Mouse (Mus musculus): ENCODE measurements around the gene Dnmt3a.
A peak's percentile ranks its signal among the peaks of the same experiment; 100 is the strongest.

Dnmt3a gene

GRCm38 (mm10) chr12:3805852-3806251 is at the start of gene Dnmt3a:
Gene Dnmt3a, plus strand, starts transcription at chr12:3806007.
- DNase-seq (ENCODE audit: low spot score) = no peak

GRCm38 (mm10) chr12:3756216-3756615 is 49.6 kb upstream of the Dnmt3a start:
- DNase-seq (ENCODE audit: low spot score) = no peak

DNA sequence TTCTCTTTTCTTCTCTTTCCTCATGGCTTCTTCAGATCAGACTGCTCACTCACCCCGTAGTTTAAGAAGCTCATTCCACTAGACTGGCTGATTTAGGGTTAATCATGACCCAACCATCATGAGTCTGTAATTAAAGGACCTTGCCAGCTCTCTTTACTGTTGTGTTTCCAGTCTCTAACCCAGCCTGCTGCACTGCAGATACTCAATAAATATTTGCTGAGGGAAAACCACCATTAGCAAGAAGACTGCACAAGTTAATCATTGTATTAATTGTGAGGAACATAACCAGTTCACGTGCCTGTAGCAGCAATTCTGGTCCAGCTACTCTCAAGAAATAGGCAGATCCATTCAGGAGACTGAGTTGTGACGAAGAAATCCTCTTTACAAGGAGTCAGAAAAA is 47.7 kb upstream of the Dnmt3a start:
- no peak for DNase-seq (ENCODE audit: low spot score)

DNA sequence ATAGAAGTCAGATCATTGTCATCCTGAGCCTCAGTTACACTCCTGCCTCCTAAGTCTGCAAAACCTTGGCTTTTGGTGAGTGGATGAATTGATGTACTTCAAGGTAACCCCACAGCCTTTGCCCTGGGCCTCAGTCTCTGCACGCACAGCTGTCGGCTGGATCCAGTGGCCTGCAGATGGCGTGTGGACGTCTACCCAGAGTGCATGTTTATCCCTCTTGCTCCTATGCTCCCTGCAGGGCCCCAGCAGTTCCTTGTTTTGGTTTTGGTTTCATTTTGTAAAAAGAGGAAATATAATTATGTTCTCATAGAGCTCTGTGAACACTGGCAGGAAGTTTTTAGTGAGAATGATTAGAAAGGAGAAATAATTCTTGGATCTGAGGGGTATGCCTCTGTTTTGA is 46.4 kb upstream of the Dnmt3a start:
- DNase-seq (ENCODE audit: low spot score) = no peak

- no peak for DNase-seq (ENCODE audit: low spot score)
These were observed 44.8 kb upstream of the Dnmt3a start for GRCm38 (mm10) chr12:3760876-3761590.

- no peak for DNase-seq (ENCODE audit: low spot score)
These were observed 44.1 kb upstream of the Dnmt3a start for GRCm38 (mm10) chr12:3761591-3762295.

- DNase-seq (ENCODE audit: low spot score) = no peak
These were observed 41.5 kb upstream of the Dnmt3a start for GRCm38 (mm10) chr12:3764191-3764804.

DNA sequence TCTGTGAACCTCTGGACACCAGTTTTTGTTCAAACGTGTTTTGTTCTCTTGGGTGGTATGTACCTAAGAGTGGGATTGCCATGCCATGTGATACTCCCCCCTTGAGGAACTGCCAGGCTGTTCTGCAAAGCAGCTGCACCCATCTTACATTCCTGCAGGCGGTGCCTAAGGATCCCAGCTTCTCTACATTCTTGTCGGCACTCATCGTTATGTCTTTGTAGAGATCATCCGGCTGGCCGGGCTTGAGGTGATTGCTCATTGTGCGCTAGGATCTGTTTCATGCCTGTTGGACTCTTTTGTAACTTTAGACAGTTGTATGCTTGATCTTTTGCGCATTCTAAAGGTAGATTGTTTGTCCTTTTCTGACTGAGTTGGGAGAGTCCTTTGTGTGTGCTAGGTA is 38.4 kb upstream of the Dnmt3a start:
- DNase-seq (ENCODE audit: low spot score) = no peak

DNA sequence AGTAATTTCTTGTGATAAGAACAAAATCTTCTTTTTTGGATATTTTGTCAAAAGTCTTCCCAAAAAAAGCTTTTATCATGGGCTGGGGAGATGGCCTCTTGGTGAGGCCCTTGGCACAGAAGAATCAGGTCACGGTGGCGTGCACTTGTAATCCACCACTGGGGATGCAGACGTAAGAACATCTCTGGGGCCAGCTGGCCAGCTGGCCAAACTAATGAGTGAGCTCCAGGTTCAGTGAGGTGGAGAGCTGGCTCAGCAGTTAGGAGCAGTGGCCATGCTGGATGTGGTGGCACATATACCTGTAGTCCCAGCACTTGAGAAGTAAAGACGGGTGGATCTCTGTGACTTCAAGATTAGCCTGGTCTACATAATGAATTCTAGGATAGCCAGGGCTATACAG is 37.4 kb upstream of the Dnmt3a start:
- DNase-seq (ENCODE audit: low spot score) = no peak

GRCm38 (mm10) chr12:3770546-3770945 is 35.3 kb upstream of the Dnmt3a start:
- no peak for DNase-seq (ENCODE audit: low spot score)

- no peak for DNase-seq (ENCODE audit: low spot score)
These were observed 34.7 kb upstream of the Dnmt3a start for GRCm38 (mm10) chr12:3771080-3771479.

DNA sequence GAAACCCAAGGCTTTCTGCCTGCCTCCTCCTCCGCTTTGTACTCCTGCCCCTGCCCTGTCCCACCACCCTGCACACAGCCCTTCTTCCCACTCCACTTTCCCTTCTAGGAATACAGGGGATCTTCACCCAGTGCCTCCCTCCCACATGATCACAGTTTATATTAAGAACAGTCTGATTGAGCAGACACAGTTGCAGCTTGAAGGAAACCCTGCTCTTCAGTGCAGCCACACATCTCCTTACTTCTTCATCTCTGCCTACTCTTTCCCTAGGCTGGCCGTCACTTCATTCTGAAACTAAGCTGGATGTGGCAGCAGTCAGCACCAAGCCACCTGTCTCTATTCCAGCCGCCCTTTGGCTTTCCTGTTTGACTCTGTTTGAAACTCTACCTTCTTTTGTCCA is 32.2 kb upstream of the Dnmt3a start:
- DNase-seq (ENCODE audit: low spot score) = no peak

DNA sequence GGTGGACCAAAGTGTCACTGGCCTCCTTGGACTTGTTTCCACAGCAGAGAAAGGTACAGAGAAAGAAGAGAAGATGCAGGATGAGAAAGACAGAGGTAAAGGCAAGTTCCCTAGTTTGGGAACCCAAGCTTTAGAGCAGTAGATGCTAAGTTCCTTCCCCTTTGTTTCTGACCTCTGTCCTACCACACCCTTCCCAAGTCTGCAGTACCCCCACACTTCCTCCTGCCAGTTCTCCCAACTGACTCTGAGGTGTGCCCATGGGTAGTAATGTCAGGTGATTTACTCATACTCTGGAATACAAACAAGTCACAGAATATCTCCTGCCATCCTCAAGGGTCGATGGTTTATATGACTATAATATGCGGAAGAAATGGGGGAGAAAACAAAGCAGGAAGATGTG is 29.8 kb upstream of the Dnmt3a start:
- no peak for DNase-seq (ENCODE audit: low spot score)

GRCm38 (mm10) chr12:3777682-3778081 is 28.1 kb upstream of the Dnmt3a start:
- no peak for DNase-seq (ENCODE audit: low spot score)

DNA sequence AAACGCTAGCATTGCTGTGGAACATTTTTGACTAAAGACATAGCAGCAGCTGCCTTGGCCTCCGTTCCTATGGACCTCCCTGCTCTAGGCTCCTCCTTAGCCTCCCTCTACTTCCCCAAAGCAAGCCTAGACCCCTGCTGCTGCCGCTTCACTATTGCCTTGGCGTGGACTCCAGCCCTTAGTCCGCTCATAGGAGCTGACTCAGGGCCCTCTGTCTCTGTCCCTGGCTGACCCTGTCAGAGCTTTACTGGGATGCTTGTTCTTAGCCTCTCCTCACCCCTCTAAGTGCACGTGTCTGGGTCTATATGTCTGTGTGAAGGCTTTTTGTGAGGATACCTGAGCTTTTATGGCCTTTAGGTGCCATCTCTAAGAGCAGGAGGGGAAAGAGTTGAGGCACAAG is 27.5 kb upstream of the Dnmt3a start:
- DNase-seq (ENCODE audit: low spot score) = no peak

DNA sequence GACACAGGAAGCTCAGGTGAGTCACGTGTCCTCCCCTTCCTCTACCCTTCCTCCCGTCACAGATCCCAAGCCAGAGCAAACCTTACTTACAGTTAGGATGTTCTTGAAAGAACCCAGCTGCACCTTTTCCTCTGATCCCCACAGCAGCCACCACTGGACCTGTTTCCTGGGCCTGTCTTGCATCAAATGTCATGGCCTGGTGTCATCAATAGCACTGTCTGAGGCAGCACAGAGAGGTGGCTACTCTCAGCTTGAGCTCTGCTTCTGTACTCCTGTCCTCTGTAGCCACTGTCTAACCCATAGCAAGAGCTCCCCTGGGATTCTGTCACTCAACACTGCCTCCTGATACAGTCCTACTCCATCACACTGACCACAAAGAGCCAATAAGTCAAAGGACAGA is 26.2 kb upstream of the Dnmt3a start:
- DNase-seq (ENCODE audit: low spot score) = no peak

DNA sequence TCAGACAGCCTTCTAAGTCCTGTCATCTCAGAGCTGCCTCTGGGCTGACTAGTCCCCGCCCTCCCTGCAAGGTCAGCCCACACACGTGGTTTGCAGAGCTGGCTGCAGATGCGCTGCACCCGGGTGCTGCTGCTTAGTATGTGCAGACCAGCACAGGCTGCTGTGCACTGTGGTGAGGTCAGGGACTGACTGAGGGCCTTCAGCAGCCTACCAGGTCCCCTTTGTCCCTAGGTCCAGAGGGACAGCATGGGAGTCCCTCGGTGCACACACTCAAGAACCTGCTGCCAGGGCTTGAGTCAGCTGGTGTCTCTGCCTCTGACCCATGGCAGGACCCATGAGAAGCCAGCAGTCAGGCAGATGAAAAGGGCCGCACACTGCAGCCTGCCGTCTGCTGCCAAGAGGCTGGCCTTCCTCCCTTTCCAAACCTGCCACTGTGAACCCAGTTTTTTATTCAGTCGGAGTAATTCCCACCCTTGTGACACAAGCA is 25.4 kb upstream of the Dnmt3a start:
- DNase-seq (ENCODE audit: low spot score) = peak; percentile 65

DNA sequence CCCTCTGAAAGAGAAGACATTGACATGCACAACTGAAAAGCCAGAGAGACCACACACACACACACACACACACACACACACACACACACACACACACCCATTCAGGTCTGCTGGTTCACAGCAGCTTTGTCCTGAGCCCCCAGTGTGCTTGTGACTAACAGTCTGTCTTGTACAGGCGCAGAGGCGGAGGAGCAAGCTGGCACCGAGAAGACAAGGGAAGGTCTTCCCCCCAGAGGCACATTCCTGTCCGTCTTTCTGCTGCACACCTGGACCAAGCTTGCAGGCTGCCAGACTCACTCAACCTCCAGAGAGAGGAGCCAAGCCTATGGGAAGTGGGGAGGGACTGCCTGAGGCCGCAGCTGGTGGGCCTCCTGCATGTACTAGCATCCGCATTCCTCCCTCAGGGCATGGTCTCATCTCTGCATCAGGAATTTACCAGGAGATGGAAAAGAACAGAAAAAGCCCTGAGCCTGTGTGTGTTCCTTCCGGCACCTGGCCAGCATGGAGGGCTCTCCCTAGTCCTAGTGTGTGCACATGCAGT is 24.8 kb upstream of the Dnmt3a start:
- DNase-seq (ENCODE audit: low spot score) = no peak

DNA sequence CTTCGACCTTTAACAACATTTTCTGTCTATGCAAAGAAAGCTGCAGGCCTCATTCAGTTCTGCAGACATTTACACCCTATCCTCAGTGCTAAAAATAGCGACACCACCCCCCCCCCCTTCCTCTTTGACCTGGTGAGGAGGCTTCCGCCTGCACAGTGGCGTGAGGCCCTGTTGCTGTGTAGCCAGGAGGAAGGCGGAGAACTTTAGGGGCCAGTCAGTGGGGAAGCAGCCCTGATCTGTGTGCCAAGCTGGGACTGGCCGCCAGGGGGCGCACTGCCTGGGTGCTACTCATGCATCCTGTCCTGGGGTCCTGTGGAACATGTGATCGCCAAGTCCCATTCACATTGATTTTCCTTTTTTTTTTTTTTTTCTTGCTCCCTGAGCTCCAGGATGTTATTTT is 24.3 kb upstream of the Dnmt3a start:
- DNase-seq (ENCODE audit: low spot score) = peak; percentile 87

DNA sequence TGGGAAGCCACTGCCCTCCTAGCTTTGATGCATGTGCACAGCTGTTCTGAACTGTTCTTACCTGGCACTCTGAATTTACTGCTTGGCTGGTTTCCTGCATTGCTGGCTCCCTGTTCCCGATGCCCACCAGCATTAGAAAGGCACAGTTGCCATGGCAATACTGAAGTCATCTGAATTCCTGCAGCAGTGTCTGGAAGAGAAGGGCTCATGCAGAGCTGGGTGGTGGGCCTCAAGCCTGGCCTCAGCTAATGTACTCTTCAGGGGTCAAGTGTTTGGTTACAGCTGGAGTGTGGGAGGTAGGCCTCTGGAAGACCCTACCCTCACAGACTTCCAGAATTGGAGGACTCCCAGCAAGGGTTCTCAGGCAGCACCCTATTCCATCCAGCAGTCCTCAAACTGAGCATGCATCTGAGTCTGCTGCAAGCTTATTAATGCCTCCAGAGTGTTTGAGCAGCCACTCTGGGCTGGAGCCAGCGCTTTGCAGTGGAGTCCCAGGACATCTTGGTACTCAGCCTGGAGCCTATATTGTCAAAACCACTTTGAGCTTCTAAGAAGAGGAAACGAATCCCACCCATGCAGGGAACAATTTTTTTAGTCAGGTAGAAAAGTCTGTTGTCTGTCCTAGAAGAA is 22.5 kb upstream of the Dnmt3a start:
- no peak for DNase-seq (ENCODE audit: low spot score)

GRCm38 (mm10) chr12:3784258-3784657 is 21.5 kb upstream of the Dnmt3a start:
- DNase-seq (ENCODE audit: low spot score) = no peak

- no peak for DNase-seq (ENCODE audit: low spot score)
These were observed 21.1 kb upstream of the Dnmt3a start for GRCm38 (mm10) chr12:3784729-3785128.
